Mouse (Mus musculus) lung, adult 2 months (tissue): ENCODE results near the gene Fxyd2. TPM values are rescaled to one million over a fixed set of nuclear protein-coding genes. Genes with fewer than 3 reads are reported as not detected.

Experiments
- DNase-seq: peaks from one replicate; pipeline ENCODE4 v3.0.0; 2022
- H3K4me1 ChIP-seq: fragments of 200-500 bp; 2 replicates; pipeline ENCODE4 v1.6.1; 2011; ENCODE audit warnings: low read length; ENCODE audit not compliant: control insufficient read depth, insufficient read depth
- H3K4me3 ChIP-seq: fragments of 200-500 bp; replicated peaks from 2 replicates; pipeline ENCODE3; 2011; ENCODE audit warnings: low read depth, mild to moderate bottlenecking, control low read depth, low read length; ENCODE audit errors: extremely low read depth
- CTCF ChIP-seq: fragments of 200-500 bp; IDR thresholded peaks from 2 replicates; pipeline ENCODE4 v1.5.1; 2011; ENCODE audit warnings: mild to moderate bottlenecking, low read length, control low read depth; ENCODE audit not compliant: insufficient read depth
- POLR2A ChIP-seq: fragments of 200-500 bp; IDR thresholded peaks from 2 replicates; pipeline ENCODE4 v1.6.1; 2011; ENCODE audit warnings: low read depth, mild to moderate bottlenecking, control low read depth, low read length, borderline replicate concordance; ENCODE audit errors: extremely low read depth
- WGBS: fragments of 180-500 bp; shearing (Covaris S2); methylation state at CpG from one replicate; pipeline ENCODE4 v1.1.7; 2018; 5-methylcytosine and 5-hydroxymethylcytosine counted together
- polyA plus RNA-seq: library from polyadenylated mRNA; depleted of rRNA; stranded (reverse); fragments of >200 nt; gene quantifications from 2 replicates; pipeline ENCODE4 v1.2.3, GENCODE M21; 2012

The Fxyd2 gene
- polyA plus RNA-seq, 1 experiment: 8.5 TPM

GRCm38 (mm10) chr9:45383883-45384282 is 15.6 kb upstream of the Fxyd2 start:
- DNase-seq: no peak
- H3K4me1 ChIP-seq: no peaks in the 10 kb centered on the region
- WGBS: 95% methylated on average over 6 of the region's 6 CpGs

GRCm38 (mm10) chr9:45386698-45387097 is 12.8 kb upstream of the Fxyd2 start:
- Histone ChIP-seq H3K4me1 (no peaks in the 10 kb centered on the region), H3K4me3 (no peak overlapping the region)
- DNase-seq: no peak
- 73% methylated on average over 5 of the region's 5 CpGs for WGBS
- TF ChIP-seq CTCF (no peak), POLR2A (no peak)

More at GRCm38 (mm10) chr9:45383883-45384282, 15.6 kb upstream of the Fxyd2 start:
- no peak overlapping the region for H3K4me3 ChIP-seq
- TF ChIP-seq CTCF (no peak), POLR2A (no peak)

GRCm38 (mm10) chr9:45388385-45388994 is 11.0 kb upstream of the Fxyd2 start:
- Histone ChIP-seq H3K4me1 (no peaks in the 10 kb centered on the region), H3K4me3 (no peak overlapping the region)
- WGBS: 37% methylated on average over 12 of the region's 12 CpGs
- no peak for TF ChIP-seq POLR2A
- TF ChIP-seq CTCF: peak; percentile 99
- peak; percentile 85 for DNase-seq

DNA sequence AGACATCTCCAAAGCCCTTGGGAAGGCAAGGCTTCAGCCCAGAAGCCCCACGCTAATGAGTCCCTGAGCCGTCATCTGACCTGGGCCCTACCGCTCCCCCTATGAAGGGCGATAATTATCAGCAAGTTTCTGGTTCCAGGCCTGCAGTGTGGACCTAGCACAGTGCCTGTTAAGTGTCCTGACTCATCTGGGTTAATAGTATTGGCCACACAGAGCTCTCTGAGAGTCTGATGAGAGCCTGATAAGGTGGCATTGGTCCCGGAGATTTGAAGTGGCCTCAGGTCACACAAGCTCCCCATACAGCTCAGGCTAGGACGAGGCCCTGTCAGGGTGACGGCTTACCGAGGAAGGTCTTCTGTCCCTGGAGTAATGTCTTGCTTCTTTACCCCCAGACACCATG is 9.9 kb upstream of the Fxyd2 start:
- Histone ChIP-seq H3K4me3 (no peak overlapping the region), H3K4me1 (no peaks in the 10 kb centered on the region)
- peak; percentile 20 for DNase-seq
- 69% methylated on average over 8 of the region's 8 CpGs for WGBS
- no peak for TF ChIP-seq CTCF

GRCm38 (mm10) chr9:45391299-45391698 is 8.2 kb upstream of the Fxyd2 start:
- WGBS: 64% methylated on average over 7 of the region's 7 CpGs
- Histone ChIP-seq H3K4me1 (no peaks in the 10 kb centered on the region), H3K4me3 (no peak overlapping the region)
- no peak for DNase-seq
- TF ChIP-seq POLR2A: no peak
- no peak for TF ChIP-seq CTCF

DNA sequence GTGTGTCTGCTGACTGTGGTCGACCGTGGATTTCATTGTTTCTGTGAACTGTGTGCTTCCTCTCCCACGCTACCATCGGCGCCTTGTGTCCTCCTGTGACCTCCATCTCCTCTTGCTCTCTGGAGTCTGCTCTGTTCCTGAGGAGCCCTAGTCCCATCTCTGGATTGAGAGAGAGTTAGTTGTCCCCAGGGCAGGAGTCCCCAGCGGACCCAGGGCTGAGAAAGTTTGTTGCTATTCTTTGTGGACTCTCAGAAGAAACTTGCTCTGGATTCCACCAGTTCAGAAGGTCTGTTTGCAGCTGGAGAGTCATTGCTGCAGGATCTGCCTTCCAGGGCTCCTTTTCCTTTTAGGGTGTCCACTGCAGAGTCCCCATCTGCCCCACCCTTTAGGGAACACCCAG is 4.3 kb upstream of the Fxyd2 start:
- 83% methylated on average over 6 of the region's 6 CpGs for WGBS
- no peak for DNase-seq
- TF ChIP-seq CTCF: no peak
- TF ChIP-seq POLR2A: no peak
- no peaks in the 10 kb centered on the region for H3K4me1 ChIP-seq
- no peak overlapping the region for H3K4me3 ChIP-seq

GRCm38 (mm10) chr9:45395796-45396195 is 3.7 kb upstream of the Fxyd2 start:
- Histone ChIP-seq H3K4me1 (no peaks in the 10 kb centered on the region), H3K4me3 (no peak overlapping the region)
- no peak for DNase-seq
- TF ChIP-seq POLR2A (no peak), CTCF (no peak)
- 43% methylated on average over 3 of the region's 3 CpGs for WGBS

DNA sequence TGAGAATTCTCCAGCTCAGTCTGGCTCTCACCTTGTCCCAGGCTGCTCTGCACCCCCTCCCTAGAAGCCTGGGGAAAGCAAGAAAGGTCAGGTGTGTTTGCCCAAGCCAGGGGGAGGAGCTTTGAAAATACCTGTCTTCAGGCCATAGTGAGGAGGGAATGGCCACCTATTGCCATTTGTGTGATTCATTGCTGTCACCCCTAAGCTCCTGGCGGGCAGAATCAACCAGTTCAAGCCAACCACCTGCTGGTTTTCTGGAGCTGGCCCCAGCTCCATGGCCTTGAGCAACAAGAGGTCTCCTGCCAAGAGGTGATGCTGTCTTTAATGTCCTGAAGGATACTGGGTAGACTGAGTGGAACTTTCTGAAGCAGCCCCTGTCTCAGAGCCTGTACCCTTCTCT is 1.1 kb upstream of the Fxyd2 start:
- Histone ChIP-seq H3K4me1 (no peaks in the 10 kb centered on the region), H3K4me3 (no peak overlapping the region)
- 50% methylated on average over 1 of the region's 1 CpGs for WGBS
- TF ChIP-seq POLR2A (no peak), CTCF (no peak)
- no peak for DNase-seq

DNA sequence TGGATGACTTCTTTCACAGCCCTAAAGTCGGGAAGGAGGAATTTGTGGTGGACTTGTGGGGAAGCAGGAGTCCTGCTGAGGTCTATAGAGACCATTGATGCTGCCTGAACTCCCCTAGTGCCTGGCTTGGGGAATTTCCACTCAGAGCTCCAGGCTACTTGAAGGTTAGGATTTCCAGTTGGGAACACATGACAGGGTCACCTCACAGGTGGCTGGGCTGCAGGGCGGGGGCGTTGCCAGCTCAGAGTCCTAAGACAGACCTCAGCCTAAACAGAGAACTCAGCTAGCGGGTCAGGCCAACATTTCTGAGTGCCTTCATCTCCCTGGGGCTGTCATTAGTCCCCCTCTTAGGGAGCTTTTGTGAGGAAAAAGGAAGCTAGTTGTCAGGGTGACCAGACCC is 2.4 kb downstream of the Fxyd2 start:
- Histone ChIP-seq H3K4me1 (no peaks in the 10 kb centered on the region), H3K4me3 (no peak overlapping the region)
- TF ChIP-seq CTCF: no peak
- no peak for TF ChIP-seq POLR2A
- DNase-seq: no peak
- WGBS: 56% methylated on average over 4 of the region's 4 CpGs

DNA sequence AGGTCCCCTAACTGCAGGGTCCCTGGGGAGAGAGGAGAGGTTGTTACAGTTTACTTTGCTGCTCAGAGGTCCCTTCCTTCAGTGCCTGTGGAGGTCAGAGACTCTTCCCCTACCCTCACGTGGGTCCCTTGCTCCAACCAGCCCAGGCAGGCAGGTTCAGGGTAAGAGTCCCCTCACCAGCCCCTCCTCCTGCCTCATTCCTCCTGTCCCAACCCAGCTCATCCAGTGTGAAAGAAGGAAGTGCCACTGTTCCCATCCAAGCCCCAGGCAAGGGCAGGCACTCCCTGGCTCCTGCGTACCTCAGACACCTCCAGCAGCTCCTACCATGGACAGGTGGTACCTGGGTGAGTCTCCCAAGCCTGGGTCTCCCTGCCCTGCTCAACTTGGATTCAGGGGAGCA is 3.5 kb downstream of the Fxyd2 start:
- Histone ChIP-seq H3K4me3 (no peak overlapping the region), H3K4me1 (no peaks in the 10 kb centered on the region)
- no peak for TF ChIP-seq CTCF
- 51% methylated on average over 2 of the region's 2 CpGs for WGBS
- DNase-seq: no peak
